Mouse (Mus musculus) ovary, adult 10 weeks (tissue): ENCODE results near the gene Olfr133. TPM values are rescaled to one million over a fixed set of nuclear protein-coding genes. Genes with fewer than 3 reads are reported as not detected.

Source experiments
- polyA plus RNA-seq: library from polyadenylated mRNA; stranded (reverse); fragments of 350-450 nt; fragmentation: Illumina TruSeq; extraction: RNeasy Lipid Tissue Mini Kit (QIAGEN cat#74804); gene quantifications from one replicate; pipeline ENCODE4 v1.2.3, GENCODE M21; 2014

Olfr133 gene
- not detected for polyA plus RNA-seq

GRCm38 (mm10) chr17:38144981-38145380, at the start of gene Olfr133:
TSS of gene Olfr133 (plus strand) at chr17:38145281.

GRCm38 (mm10) chr17:38134426-38134825, 10.7 kb upstream of the Olfr133 start, which contains the start of gene Olfr132:
TSS of gene Olfr132 (minus strand) at chr17:38134526.

GRCm38 (mm10) chr17:38171088-38171487, 26.0 kb downstream of the Olfr133 start, which contains the start of gene Olfr134:
TSS of gene Olfr134 (plus strand) at chr17:38171388.

Other genes starting within 250 kb of the Olfr133 start
- not detected for gene Olfr127, start 244.8 kb upstream of the Olfr133 start, polyA plus RNA-seq
- gene Olfr128, start 224.7 kb upstream of the Olfr133 start, polyA plus RNA-seq, result not detected
- not detected for gene Olfr761, start 192.2 kb upstream of the Olfr133 start, polyA plus RNA-seq
- gene Olfr129, start 85.2 kb upstream of the Olfr133 start, polyA plus RNA-seq, result not detected
- gene Olfr130, start 81.4 kb upstream of the Olfr133 start, polyA plus RNA-seq, result not detected
- not detected for gene Olfr131, start 56.6 kb upstream of the Olfr133 start, polyA plus RNA-seq
- gene Olfr132, start 10.8 kb upstream of the Olfr133 start, polyA plus RNA-seq, result not detected
- not detected for gene Olfr134, start 26.1 kb downstream of the Olfr133 start, polyA plus RNA-seq
- gene Olfr135, start 59.1 kb downstream of the Olfr133 start, polyA plus RNA-seq, result not detected
- gene Olfr138, start 115.8 kb downstream of the Olfr133 start, polyA plus RNA-seq, result not detected
- not detected for gene Olfr137, start 162.3 kb downstream of the Olfr133 start, polyA plus RNA-seq
- not detected for gene Olfr136, start 184.6 kb downstream of the Olfr133 start, polyA plus RNA-seq